Mouse (Mus musculus): ENCODE data around the gene Nme1. TPM values are rescaled to one million over a fixed set of nuclear protein-coding genes. Genes with fewer than 3 reads are reported as not detected.
"Not testable (repeated sequence)": the region's sequence is repeated elsewhere in the genome, so short reads cannot be mapped to it uniquely, and the experiment has no call there.

The Nme1 gene
- polyA plus RNA-seq, 1 experiment from 2014 or later: 136 TPM

DNA sequence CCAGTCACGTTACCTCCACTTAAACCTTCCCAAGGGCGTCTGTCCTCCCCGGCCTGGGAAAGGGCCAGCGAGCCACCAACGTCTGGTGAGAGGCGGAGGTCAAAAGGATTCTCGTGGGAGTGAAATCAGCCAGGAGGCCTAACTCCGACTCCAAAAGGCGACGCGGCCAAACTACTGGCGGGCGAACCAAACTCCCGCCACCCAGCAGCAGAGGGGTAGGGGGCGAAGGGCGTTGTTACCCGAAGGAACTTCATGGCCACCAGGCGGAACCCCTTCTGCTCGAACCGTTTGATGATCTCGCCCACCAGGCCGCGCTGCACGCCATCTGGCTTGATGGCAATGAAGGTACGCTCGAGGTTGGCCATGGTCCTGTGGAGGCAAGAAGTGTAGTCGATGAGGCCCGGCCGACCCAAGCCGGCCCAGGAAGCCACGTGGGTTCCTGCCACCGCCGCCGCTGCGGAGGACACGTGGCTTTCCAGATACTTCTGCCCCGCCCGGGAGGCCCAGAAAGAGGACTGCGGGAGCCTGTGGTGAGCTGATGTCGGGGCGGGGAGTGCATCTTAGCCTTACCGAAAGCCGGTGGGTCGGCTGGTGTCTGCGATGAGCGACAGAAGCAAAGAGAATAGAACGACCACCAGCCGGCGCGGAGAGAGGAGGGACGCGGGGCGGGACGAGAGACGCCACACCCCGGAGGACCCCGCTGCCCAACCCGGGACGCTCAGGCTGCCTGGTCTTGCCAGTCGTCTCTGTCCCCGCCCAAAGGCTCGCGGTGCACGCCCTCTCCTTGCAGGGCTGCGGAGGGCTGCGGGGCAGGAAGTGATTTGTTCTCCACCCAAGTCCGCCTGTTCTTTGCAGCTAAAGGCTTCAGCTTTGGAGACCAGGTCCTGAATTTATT, 12.8 kb downstream of the Nme1 start:
- no peaks in the 10 kb centered on the region for H3K27me3 ChIP-seq (ENCODE audit: control insufficient read depth, insufficient read depth, low read length)
- peak overlapping the region; percentile 97 for H3K27ac ChIP-seq (ENCODE audit: low read length)
- H3K9ac ChIP-seq (ENCODE audit: low read length): peak overlapping the region; percentile 82
- peaks cover 5% of the 10 kb centered on the region; the same call in 1 of the 2 replicates for H3K36me3 ChIP-seq (ENCODE audit: control insufficient read depth, insufficient read depth, low read length)
- WGBS: under 1% methylated on average over 67 of the region's 67 CpGs
- peak overlapping the region; percentile 76 for H3K4me3 ChIP-seq (replicated peaks; ENCODE audit: low read length)
- ATAC-seq (ENCODE audit: insufficient read depth, low FRiP score): peak; percentile 98
- H3K4me1 ChIP-seq (ENCODE audit: control insufficient read depth, insufficient read depth, low read length): peaks cover 13% of the 10 kb centered on the region
- H3K9me3 ChIP-seq (replicated peaks; ENCODE audit: control insufficient read depth, low read length): no peaks in the 10 kb centered on the region
- H3K4me2 ChIP-seq (ENCODE audit: low read depth, low read length): peak overlapping the region; percentile 87

DNA sequence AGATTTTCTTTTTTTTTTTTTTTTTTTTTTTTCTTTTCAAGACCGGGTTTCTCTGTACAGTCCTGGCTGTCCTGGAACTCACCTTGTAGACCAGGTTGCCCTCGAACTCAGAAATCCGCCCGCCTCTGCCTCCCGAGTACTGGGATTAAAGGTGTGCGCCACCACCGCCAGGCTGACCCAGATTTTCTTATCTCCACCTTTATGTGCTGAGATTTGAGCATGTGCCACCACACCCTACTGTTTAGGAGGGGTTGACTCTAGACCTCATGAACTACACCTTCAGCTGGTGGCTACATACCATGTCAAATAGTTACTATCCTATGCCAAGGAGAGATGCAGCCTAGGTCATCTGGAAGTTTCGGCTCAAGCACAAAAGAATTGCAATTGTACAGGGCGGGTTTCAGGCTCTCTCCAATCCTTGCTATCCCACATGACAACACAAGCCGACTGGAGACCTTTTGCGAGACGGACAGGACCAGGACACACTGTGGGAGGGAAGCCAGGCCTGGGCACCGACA, 13.5 kb downstream of the Nme1 start:
- H3K9me3 ChIP-seq (replicated peaks; ENCODE audit: control insufficient read depth, low read length): no peaks in the 10 kb centered on the region
- peak overlapping the region; percentile 97 for H3K27ac ChIP-seq (ENCODE audit: low read length)
- no peaks in the 10 kb centered on the region for H3K27me3 ChIP-seq (ENCODE audit: control insufficient read depth, insufficient read depth, low read length)
- H3K36me3 ChIP-seq (ENCODE audit: control insufficient read depth, insufficient read depth, low read length): peaks cover 3% of the 10 kb centered on the region; the same call in 1 of the 2 replicates
- WGBS: 33% methylated on average over 13 of the region's 13 CpGs
- H3K9ac ChIP-seq (ENCODE audit: low read length): peak overlapping the region; percentile 82
- H3K4me1 ChIP-seq (ENCODE audit: control insufficient read depth, insufficient read depth, low read length): peaks cover 13% of the 10 kb centered on the region
- peak overlapping the region; percentile 87 for H3K4me2 ChIP-seq (ENCODE audit: low read depth, low read length)
- H3K4me3 ChIP-seq (replicated peaks; ENCODE audit: low read length): peak overlapping the region; percentile 76
- no peak for ATAC-seq (ENCODE audit: insufficient read depth, low FRiP score)

DNA sequence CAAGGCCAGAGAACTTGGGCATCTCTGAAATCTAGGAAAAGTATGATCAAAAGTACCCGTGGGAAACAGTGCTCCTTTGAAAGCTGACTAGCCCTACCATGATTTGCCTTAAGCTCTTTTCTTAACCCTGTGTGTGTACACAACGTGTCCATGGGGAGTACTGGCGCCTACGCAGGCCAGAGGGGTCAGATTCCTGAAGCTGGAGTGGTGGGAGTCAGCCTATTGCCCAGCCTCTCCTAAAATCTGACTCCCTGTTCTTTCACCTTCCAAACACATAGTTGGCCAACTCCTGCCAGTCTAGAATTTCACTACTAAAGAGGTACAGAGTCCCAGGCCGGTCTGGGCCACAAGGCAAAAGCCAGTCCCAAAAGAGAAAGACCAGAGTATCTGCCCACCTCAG, 15.9 kb downstream of the Nme1 start:
- no peak overlapping the region for H3K4me3 ChIP-seq (replicated peaks; ENCODE audit: low read length)

DNA sequence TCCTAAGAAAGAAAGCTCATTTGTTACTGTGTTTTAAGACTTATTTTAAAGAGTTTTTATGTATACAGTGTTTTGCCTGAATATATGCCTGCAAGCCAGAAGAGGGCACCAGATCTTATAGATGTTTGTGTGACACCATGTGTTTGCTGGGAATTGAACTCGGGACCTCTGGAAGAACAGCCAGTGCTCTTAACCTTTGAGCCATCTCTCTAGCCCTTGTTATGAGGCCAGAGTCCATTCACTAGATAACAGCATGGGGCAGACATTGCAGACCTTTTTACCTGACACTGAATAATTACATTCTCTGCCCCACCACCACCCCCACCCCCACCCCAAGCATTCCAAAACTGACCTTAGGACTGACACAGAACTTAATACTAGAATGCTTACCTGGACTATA, 18.3 kb downstream of the Nme1 start:
- 84% methylated on average over 1 of the region's 1 CpGs for WGBS
- Histone ChIP-seq H3K9ac (ENCODE audit: low read length) (no peak overlapping the region), H3K27me3 (ENCODE audit: control insufficient read depth, insufficient read depth, low read length) (no peaks in the 10 kb centered on the region), H3K36me3 (ENCODE audit: control insufficient read depth, insufficient read depth, low read length) (peaks cover 3% of the 10 kb centered on the region; the same call in 1 of the 2 replicates), H3K9me3 (replicated peaks; ENCODE audit: control insufficient read depth, low read length) (no peaks in the 10 kb centered on the region), H3K4me2 (ENCODE audit: low read depth, low read length) (no peak overlapping the region), H3K27ac (ENCODE audit: low read length) (no peak overlapping the region), H3K4me3 (replicated peaks; ENCODE audit: low read length) (no peak overlapping the region), H3K4me1 (ENCODE audit: control insufficient read depth, insufficient read depth, low read length) (peaks cover 4% of the 10 kb centered on the region; the same call in 1 of the 2 replicates)
- no peak for ATAC-seq (ENCODE audit: insufficient read depth, low FRiP score)

More for the DNA sequence above, 15.9 kb downstream of the Nme1 start:
- Histone ChIP-seq H3K27me3 (ENCODE audit: control insufficient read depth, insufficient read depth, low read length) (no peaks in the 10 kb centered on the region), H3K9me3 (replicated peaks; ENCODE audit: control insufficient read depth, low read length) (no peaks in the 10 kb centered on the region), H3K27ac (ENCODE audit: low read length) (no peak overlapping the region), H3K4me2 (ENCODE audit: low read depth, low read length) (no peak overlapping the region), H3K9ac (ENCODE audit: low read length) (no peak overlapping the region), H3K4me1 (ENCODE audit: control insufficient read depth, insufficient read depth, low read length) (peaks cover 13% of the 10 kb centered on the region), H3K36me3 (ENCODE audit: control insufficient read depth, insufficient read depth, low read length) (peaks cover 3% of the 10 kb centered on the region; the same call in 1 of the 2 replicates)
- ATAC-seq (ENCODE audit: insufficient read depth, low FRiP score): no peak
- WGBS: 52% methylated on average over 5 of the region's 5 CpGs

DNA sequence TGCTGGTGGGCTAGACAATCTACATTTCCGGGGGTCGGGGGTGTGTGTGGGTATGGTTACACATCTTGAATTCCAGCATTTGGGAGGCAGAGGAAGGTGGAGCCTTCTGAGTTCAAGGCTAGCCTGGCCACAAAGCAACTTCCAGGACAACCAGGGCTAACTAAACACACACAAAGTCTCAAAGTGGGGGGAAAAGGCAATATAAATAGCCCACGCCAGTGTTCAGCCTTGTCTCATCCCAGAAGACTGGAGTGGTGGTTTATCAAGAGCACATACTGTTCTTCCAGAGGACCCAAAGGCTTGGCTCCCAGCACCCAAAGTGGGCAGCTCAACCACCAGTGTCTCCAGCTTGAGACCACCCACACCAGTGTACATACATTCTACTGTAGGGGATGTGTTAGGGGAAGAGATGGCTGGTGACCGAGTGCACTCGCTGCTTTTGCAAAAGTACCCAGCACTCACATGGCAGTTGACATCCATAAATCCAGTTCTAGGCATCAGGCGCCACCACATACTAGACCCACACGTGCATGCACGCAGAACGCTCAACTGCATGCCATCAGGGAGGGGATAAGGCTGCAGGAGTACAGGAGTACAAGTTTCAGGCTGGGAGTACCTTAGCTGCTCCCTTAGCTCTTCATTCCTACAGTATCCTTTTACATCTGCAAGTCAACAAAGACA, 19.3 kb downstream of the Nme1 start:
- no peak overlapping the region for H3K9ac ChIP-seq (ENCODE audit: low read length)
- H3K36me3 ChIP-seq (ENCODE audit: control insufficient read depth, insufficient read depth, low read length): peaks cover 3% of the 10 kb centered on the region; the same call in 1 of the 2 replicates
- no peaks in the 10 kb centered on the region for H3K9me3 ChIP-seq (replicated peaks; ENCODE audit: control insufficient read depth, low read length)
- no peak overlapping the region for H3K27ac ChIP-seq (ENCODE audit: low read length)
- ATAC-seq (ENCODE audit: insufficient read depth, low FRiP score): no peak
- H3K4me2 ChIP-seq (ENCODE audit: low read depth, low read length): no peak overlapping the region
- 88% methylated on average over 9 of the region's 9 CpGs for WGBS
- no peaks in the 10 kb centered on the region; the same call in 1 of the 2 replicates for H3K4me1 ChIP-seq (ENCODE audit: control insufficient read depth, insufficient read depth, low read length)
- no peak overlapping the region for H3K4me3 ChIP-seq (replicated peaks; ENCODE audit: low read length)
- no peaks in the 10 kb centered on the region for H3K27me3 ChIP-seq (ENCODE audit: control insufficient read depth, insufficient read depth, low read length)

DNA sequence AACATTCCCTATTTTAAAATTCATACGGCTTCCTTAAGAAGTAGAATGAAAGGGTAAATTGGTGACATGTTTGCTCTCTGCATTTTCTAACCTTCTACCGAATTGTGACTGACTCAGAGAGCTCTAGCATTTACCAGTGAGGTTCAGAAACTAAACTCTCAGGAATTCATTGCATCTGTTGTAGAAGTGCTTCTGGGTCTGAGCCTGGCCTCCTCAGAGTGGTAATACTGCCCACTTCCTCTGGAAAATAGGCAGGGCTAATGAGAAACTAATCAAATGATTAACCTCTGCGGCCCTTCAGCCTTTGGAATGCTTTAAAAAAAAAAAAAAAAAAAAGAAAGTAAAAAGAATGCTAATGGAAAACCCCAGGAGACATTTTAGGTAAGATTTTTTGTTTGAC, 23.3 kb downstream of the Nme1 start:
- Histone ChIP-seq H3K27me3 (ENCODE audit: control insufficient read depth, insufficient read depth, low read length) (no peaks in the 10 kb centered on the region), H3K36me3 (ENCODE audit: control insufficient read depth, insufficient read depth, low read length) (peaks cover 3% of the 10 kb centered on the region; the same call in 1 of the 2 replicates), H3K27ac (ENCODE audit: low read length) (no peak overlapping the region), H3K9me3 (replicated peaks; ENCODE audit: control insufficient read depth, low read length) (no peaks in the 10 kb centered on the region), H3K4me2 (ENCODE audit: low read depth, low read length) (no peak overlapping the region), H3K4me1 (ENCODE audit: control insufficient read depth, insufficient read depth, low read length) (no peaks in the 10 kb centered on the region), H3K9ac (ENCODE audit: low read length) (no peak overlapping the region), H3K4me3 (replicated peaks; ENCODE audit: low read length) (no peak overlapping the region)
- ATAC-seq (ENCODE audit: insufficient read depth, low FRiP score): no peak
- 76% methylated on average over 3 of the region's 3 CpGs for WGBS

DNA sequence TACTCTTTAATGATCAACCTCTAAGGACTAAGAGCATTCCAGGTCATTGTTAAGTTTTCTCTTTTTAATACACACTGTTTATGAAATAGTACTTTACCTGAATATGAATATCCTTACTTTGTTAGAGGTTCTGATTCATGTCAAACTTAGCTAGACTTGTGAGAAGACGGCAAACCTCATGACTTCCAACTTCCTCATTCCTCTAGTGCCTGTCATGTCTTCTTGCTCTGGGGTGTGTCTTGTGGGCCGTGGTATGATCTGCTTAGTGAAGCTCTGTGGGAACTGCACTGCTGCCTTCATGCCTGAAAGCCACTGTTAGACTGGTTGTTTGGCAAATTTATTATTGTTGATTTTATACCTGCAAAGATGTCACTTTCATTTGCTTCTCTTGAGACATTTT, 27.4 kb downstream of the Nme1 start:
- H3K36me3 ChIP-seq (ENCODE audit: control insufficient read depth, insufficient read depth, low read length): peaks cover 2% of the 10 kb centered on the region; the same call in 1 of the 2 replicates
- H3K9me3 ChIP-seq (replicated peaks; ENCODE audit: control insufficient read depth, low read length): no peaks in the 10 kb centered on the region
- H3K27me3 ChIP-seq (ENCODE audit: control insufficient read depth, insufficient read depth, low read length): no peaks in the 10 kb centered on the region
- H3K27ac ChIP-seq (ENCODE audit: low read length): no peak overlapping the region
- H3K9ac ChIP-seq (ENCODE audit: low read length): no peak overlapping the region
- H3K4me3 ChIP-seq (replicated peaks; ENCODE audit: low read length): no peak overlapping the region
- WGBS: 57% methylated on average over 2 of the region's 2 CpGs
- H3K4me2 ChIP-seq (ENCODE audit: low read depth, low read length): no peak overlapping the region
- ATAC-seq (ENCODE audit: insufficient read depth, low FRiP score): no peak
- no peaks in the 10 kb centered on the region for H3K4me1 ChIP-seq (ENCODE audit: control insufficient read depth, insufficient read depth, low read length)

DNA sequence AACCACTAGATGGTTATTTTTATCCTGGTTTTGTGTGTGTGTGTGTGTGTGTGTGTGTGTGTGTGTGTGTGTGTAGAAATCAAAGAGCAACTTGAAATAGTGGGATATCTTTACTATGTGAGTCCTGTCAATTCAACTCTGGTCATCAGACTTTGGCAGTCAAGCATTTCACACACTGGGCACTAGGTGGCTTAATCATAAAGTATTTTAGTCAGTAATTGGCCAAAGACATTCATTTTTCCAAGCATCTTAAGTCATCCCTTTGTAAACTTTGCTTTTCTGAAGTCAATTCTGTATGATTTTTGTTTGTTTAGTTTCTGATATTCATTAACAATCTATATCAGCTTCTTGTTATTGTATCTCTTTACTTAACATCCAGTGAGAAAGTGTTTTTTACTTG, 39.2 kb downstream of the Nme1 start:
- H3K9ac ChIP-seq (ENCODE audit: low read length): no peak overlapping the region
- H3K27me3 ChIP-seq (ENCODE audit: control insufficient read depth, insufficient read depth, low read length): no peaks in the 10 kb centered on the region
- H3K36me3 ChIP-seq (ENCODE audit: control insufficient read depth, insufficient read depth, low read length): peaks cover 18% of the 10 kb centered on the region
- no peak for ATAC-seq (ENCODE audit: insufficient read depth, low FRiP score)
- no peaks in the 10 kb centered on the region for H3K4me1 ChIP-seq (ENCODE audit: control insufficient read depth, insufficient read depth, low read length)
- no peaks in the 10 kb centered on the region for H3K9me3 ChIP-seq (replicated peaks; ENCODE audit: control insufficient read depth, low read length)
- no peak overlapping the region for H3K27ac ChIP-seq (ENCODE audit: low read length)
- no peak overlapping the region for H3K4me3 ChIP-seq (replicated peaks; ENCODE audit: low read length)
- H3K4me2 ChIP-seq (ENCODE audit: low read depth, low read length): no peak overlapping the region

DNA sequence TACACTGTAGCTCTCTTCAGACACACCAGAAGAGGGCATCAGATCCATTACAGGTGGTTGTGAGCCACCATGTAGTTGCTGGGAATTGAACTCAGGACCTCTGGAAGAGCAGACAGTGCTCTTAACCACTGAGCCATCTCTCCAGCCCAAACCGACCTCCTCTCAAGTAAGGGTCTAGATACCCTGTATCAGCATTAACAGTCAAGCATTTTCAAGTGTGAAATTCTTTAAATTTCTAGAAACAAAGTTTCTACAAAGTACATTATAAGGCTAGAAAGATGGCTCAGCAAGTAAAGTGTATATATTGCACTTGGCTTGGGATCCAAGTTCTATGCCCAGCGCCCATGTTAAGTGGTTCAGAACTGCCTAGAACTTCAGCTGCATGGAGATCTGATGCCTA, 53.3 kb downstream of the Nme1 start:
- ATAC-seq (ENCODE audit: insufficient read depth, low FRiP score); H3K27ac ChIP-seq (ENCODE audit: low read length); H3K27me3 ChIP-seq (ENCODE audit: control insufficient read depth, insufficient read depth, low read length); H3K4me1 ChIP-seq (ENCODE audit: control insufficient read depth, insufficient read depth, low read length); H3K9ac ChIP-seq (ENCODE audit: low read length); H3K9me3 ChIP-seq (replicated peaks; ENCODE audit: control insufficient read depth, low read length); H3K4me3 ChIP-seq (replicated peaks; ENCODE audit: low read length); H3K4me2 ChIP-seq (ENCODE audit: low read depth, low read length): not testable (repeated sequence)
- WGBS: 92% methylated on average over 2 of the region's 2 CpGs
- peaks cover 13% of the 10 kb centered on the region; the same call in 1 of the 2 replicates for H3K36me3 ChIP-seq (ENCODE audit: control insufficient read depth, insufficient read depth, low read length)
